Mouse (Mus musculus) heart, postnatal 0 days (tissue): ENCODE measurements around the gene Tax1bp3.

Experiments used
- CTCF ChIP-seq: IDR thresholded peaks from 2 replicates; pipeline ENCODE4 v1.5.1; 2016; ENCODE audit warnings: antibody characterized with exemption, control low read depth, low read depth
- EP300 ChIP-seq: IDR thresholded peaks from 2 replicates; pipeline ENCODE4 v1.6.1; 2016; ENCODE audit warnings: antibody characterized with exemption, low read depth

- no peak for TF ChIP-seq CTCF
- TF ChIP-seq EP300 = no peak
These were observed 16.2 kb downstream of the Tax1bp3 start for GRCm38 (mm10) chr11:73193047-73193446.
